Mouse (Mus musculus) small intestine, adult 2 months (tissue): ENCODE data around the gene Tmem143.

Experiments used
- CTCF ChIP-seq: fragments of 200-500 bp; IDR thresholded peaks from 2 replicates; pipeline ENCODE4 v1.5.1; 2012; ENCODE audit warnings: low read depth, mild to moderate bottlenecking, control low read depth, inconsistent platforms, low read length, moderate library complexity, mixed read lengths; ENCODE audit not compliant: insufficient replicate concordance, insufficient read length; ENCODE audit errors: extremely low read depth
- POLR2A ChIP-seq: fragments of 200-500 bp; IDR thresholded peaks from 2 replicates; pipeline ENCODE4 v1.6.1; 2012; ENCODE audit warnings: low read depth, mild to moderate bottlenecking, control low read depth, inconsistent platforms, low read length, moderate library complexity

DNA sequence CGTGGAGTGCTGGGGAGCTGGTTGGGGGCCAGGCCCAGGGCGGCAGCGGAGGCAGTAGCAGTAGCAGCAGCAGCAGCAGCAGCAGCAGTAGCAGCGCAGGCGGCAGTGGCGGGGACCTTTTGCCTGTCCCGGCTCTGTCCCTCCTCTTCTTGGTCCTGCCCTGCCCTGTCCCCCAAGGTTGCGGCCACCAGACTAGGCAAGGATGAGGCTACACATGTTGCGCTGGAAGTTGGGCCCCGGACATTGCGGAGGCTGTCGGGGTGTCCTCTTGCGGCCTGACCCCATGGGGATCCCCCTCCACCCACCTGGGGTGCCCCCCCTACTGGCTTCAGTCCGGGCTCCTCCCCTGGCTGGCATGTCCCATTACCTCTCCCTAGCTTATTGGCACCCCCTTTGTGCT lies 27.0 kb upstream of the Tmem143 start:
- TF ChIP-seq POLR2A, result no peak
- no peak for TF ChIP-seq CTCF
